Mouse (Mus musculus) thymus, adult 2 months (tissue): ENCODE measurements around the gene Rasa3. TPM values are rescaled to one million over a fixed set of nuclear protein-coding genes. Genes with fewer than 3 reads are reported as not detected.

Source experiments
- DNase-seq: peaks from one replicate; pipeline ENCODE4 v3.0.0; 2021
- H3K27ac ChIP-seq: fragments of 200-500 bp; 2 replicates; pipeline ENCODE4 v1.5.1; 2012; ENCODE audit warnings: low read length, control low read depth; ENCODE audit not compliant: control insufficient read depth, insufficient read depth
- H3K27me3 ChIP-seq: fragments of 200-500 bp; 2 replicates; pipeline ENCODE4 v1.6.1; 2012; ENCODE audit warnings: mild to moderate bottlenecking, low read length, moderate library complexity, mixed read lengths; ENCODE audit not compliant: control insufficient read depth, insufficient read depth
- H3K36me3 ChIP-seq: fragments of 200-500 bp; 2 replicates; pipeline ENCODE4 v1.6.1; 2012; ENCODE audit warnings: mild to moderate bottlenecking, low read length, moderate library complexity; ENCODE audit not compliant: control insufficient read depth, insufficient read depth
- H3K4me1 ChIP-seq: fragments of 200-500 bp; replicated peaks from 2 replicates; pipeline ENCODE4 v1.6.1; 2012; ENCODE audit warnings: low read length; ENCODE audit not compliant: control insufficient read depth, insufficient read depth
- H3K4me3 ChIP-seq: fragments of 200-500 bp; 2 replicates; pipeline ENCODE4 v1.5.1; 2012; ENCODE audit warnings: mild to moderate bottlenecking, low read length, control low read depth, moderate library complexity; ENCODE audit not compliant: control insufficient read depth, insufficient read depth
- CTCF ChIP-seq: fragments of 200-500 bp; IDR thresholded peaks from 2 replicates; pipeline ENCODE4 v1.5.1; 2012; ENCODE audit warnings: mild to moderate bottlenecking, control low read depth, low read length, moderate library complexity, borderline replicate concordance; ENCODE audit not compliant: control insufficient read depth, poor library complexity, insufficient read depth; ENCODE audit errors: extremely low read depth
- POLR2A ChIP-seq: fragments of 200-500 bp; IDR thresholded peaks from 2 replicates; pipeline ENCODE4 v1.6.1; 2012; ENCODE audit warnings: mild to moderate bottlenecking, low read length, control low read depth, moderate library complexity; ENCODE audit not compliant: control insufficient read depth, poor library complexity, insufficient read depth; ENCODE audit errors: extremely low read depth
- WGBS: fragments of 180-500 bp; shearing (Covaris S2); methylation state at CpG from one replicate; pipeline ENCODE4 v1.1.7; 2018; 5-methylcytosine and 5-hydroxymethylcytosine counted together
- polyA plus RNA-seq: library from polyadenylated mRNA; depleted of rRNA; stranded (reverse); fragments of >200 nt; gene quantifications from 2 replicates; pipeline ENCODE4 v1.2.3, GENCODE M21; 2012

The Rasa3 gene
- polyA plus RNA-seq, 1 experiment: 57.5 TPM

DNA sequence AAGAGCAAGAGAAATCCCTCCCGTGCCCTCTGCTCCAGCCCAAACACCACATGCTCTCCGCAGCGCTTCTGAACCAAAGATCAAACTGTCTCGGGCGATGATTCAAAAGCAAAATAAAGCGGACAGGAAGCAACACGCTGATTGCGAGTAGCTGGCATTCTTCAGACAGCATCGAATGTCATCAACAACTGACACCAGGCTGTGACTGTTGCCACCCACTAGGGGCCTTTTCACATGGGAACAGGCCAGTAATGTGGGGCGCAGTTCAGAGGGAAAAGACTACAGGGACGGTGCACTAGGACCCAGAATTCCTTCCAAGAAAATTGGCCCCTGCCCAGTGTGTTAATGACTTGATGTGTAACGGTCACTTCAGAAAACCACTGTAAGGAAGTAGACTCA lies 1.1 kb downstream of the Rasa3 start:
- no peak for TF ChIP-seq POLR2A
- TF ChIP-seq CTCF: no peak
- H3K27me3 ChIP-seq: no peaks in the 10 kb centered on the region
- peaks cover 45% of the 10 kb centered on the region for H3K4me1 ChIP-seq
- peak overlapping the region; percentile 98 for H3K4me3 ChIP-seq
- H3K36me3 ChIP-seq: no peaks in the 10 kb centered on the region
- under 1% methylated on average over 12 of the region's 12 CpGs for WGBS
- peak; percentile 37 for DNase-seq
- H3K27ac ChIP-seq: peak overlapping the region; percentile 68; the same call in 1 of the 2 replicates

DNA sequence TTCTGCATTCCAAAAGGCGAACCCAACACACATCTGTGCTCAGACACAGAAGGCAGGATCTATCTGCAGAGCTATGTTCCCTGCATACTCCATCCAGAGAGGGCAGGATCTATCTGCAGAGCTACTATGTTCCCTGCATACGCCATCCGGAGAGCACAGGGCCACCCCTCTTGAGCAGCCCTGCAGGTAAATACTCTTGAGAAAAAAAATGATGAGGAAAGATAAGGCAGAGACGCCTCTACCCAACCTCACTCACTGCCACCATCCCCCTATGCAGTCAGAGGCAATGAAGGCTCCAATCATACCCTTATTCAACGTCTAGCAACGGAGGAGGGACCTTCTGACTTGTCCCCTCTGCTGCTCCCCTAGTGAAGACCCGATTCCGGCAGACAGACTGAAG lies 1.9 kb downstream of the Rasa3 start:
- no peaks in the 10 kb centered on the region for H3K27me3 ChIP-seq
- H3K4me1 ChIP-seq: peaks cover 45% of the 10 kb centered on the region
- H3K27ac ChIP-seq: peak overlapping the region; percentile 68; the same call in 1 of the 2 replicates
- DNase-seq: no peak
- peak overlapping the region; percentile 98 for H3K4me3 ChIP-seq
- WGBS: 9% methylated on average over 8 of the region's 8 CpGs
- no peaks in the 10 kb centered on the region for H3K36me3 ChIP-seq
- TF ChIP-seq POLR2A: no peak
- no peak for TF ChIP-seq CTCF

DNA sequence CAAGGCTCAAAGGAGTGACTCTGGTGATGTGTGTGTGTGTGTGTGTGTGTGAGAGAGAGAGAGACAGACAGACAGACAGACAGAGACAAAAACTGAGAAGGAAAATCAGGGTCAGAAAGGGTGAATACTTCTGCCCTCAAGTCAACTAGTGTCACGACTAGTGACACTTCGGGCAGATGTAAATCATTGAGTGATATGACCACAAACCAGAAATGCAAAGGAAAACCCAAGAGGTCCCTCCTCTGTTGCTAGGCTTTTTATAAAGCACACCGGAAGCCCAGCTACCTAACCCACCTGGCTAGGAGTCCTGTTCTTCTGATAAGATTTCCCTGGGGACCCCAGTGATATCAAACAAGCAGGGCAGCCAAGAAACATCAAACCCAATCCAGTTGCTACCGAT lies 2.3 kb downstream of the Rasa3 start:
- peaks cover 45% of the 10 kb centered on the region for H3K4me1 ChIP-seq
- no peaks in the 10 kb centered on the region for H3K27me3 ChIP-seq
- H3K27ac ChIP-seq: peak overlapping the region; percentile 68
- H3K4me3 ChIP-seq: peak overlapping the region; percentile 98; the same call in 1 of the 2 replicates
- no peaks in the 10 kb centered on the region for H3K36me3 ChIP-seq
- DNase-seq: no peak
- under 1% methylated on average over 4 of the region's 4 CpGs for WGBS
- no peak for TF ChIP-seq POLR2A
- no peak for TF ChIP-seq CTCF

DNA sequence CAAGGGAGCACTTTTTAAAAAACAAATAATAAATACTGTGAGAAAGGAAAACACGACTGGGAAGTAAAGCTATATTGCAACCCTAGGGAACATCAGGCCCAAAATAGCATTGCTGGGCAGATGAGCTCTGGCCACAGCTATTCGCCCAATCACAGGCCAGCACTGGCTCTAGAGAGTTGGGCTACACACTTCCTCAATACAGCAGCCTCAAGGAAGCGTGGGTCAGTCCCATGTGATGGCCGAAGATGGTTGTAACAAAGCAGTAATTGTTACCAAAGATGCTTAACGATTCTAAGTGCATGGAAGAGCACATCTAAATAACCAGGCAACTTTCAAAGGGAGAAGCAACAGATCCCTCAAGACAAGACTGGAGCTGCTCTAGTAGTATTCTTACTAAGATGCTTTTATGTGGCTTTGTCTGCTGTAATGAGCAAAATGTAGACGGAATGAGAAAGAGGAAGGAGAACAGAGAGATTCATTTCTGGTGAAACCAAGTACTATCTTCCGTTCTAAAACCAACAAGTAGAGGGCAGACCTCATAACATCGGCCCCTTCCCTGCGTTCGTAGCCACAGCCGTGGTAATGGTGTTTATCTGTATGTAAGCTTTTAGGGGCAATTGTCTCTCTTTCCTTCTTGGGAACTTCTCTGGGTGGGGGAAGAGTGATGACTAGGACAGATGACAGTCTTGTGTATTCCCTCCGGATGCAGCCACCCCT lies 3.0 kb downstream of the Rasa3 start:
- H3K27ac ChIP-seq: peak overlapping the region; percentile 61
- H3K4me1 ChIP-seq: peaks cover 45% of the 10 kb centered on the region
- no peak for DNase-seq
- WGBS: 6% methylated on average over 12 of the region's 12 CpGs
- H3K4me3 ChIP-seq: no peak overlapping the region; the same call in 1 of the 2 replicates
- H3K36me3 ChIP-seq: no peaks in the 10 kb centered on the region
- no peak for TF ChIP-seq POLR2A
- no peak for TF ChIP-seq CTCF
- no peaks in the 10 kb centered on the region for H3K27me3 ChIP-seq

GRCm38 (mm10) chr8:13673215-13673614 lies 4.2 kb downstream of the Rasa3 start:
- Histone ChIP-seq H3K27me3 (no peaks in the 10 kb centered on the region), H3K4me1 (peaks cover 41% of the 10 kb centered on the region), H3K4me3 (no peak overlapping the region), H3K36me3 (no peaks in the 10 kb centered on the region), H3K27ac (peak overlapping the region; percentile 35; the same call in 1 of the 2 replicates)
- WGBS: 88% methylated on average over 4 of the region's 4 CpGs
- DNase-seq: no peak
- TF ChIP-seq POLR2A (no peak), CTCF (no peak)

DNA sequence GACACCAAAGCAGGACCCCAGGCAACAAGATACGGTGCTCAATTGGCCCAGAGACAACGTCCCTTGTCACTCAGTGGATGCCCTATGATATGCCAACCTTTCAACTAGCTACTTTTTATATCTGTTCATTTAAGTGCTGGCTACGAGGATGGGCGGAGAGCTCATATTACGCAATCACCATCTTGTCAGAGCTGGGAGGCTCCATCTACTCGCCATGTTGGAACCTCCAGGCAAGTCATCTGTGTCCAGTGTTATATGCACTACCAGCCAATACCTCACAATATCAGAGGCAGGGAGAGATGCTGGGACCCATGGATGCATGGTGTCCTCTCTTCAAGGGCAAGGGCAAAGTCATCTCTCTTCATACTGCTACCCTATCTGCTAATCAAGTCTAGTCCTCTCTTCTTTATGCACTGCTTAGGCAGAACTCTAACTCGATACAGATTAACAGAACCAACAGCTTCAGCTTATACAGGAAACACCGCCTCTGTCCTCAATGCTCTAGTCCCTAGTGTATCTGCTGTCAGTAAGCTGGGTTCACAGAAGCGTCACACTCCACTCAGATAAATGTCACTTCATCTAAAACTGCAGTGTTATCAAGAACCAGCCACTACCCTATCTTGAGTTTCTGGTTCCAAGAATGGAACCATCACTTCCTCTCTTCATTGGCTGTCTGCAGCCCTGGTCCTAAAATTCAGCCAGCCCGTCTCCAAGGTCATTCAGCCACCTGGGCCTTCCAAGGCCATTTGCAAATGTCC lies 6.0 kb downstream of the Rasa3 start:
- TF ChIP-seq CTCF (no peak), POLR2A (no peak)
- no peaks in the 10 kb centered on the region for H3K27me3 ChIP-seq
- DNase-seq: no peak
- no peak overlapping the region for H3K4me3 ChIP-seq
- no peak overlapping the region for H3K27ac ChIP-seq
- H3K36me3 ChIP-seq: no peaks in the 10 kb centered on the region
- 90% methylated on average over 10 of the region's 10 CpGs for WGBS
- peaks cover 31% of the 10 kb centered on the region for H3K4me1 ChIP-seq
